Mouse (Mus musculus): ENCODE results near the gene Atp2a2. TPM values are rescaled to one million over a fixed set of nuclear protein-coding genes. Genes with fewer than 3 reads are reported as not detected.
"Not testable (repeated sequence)": the region's sequence is repeated elsewhere in the genome, so short reads cannot be mapped to it uniquely, and the experiment has no call there.

Atp2a2 gene
- total RNA-seq, 2 experiments from 2014 or later = 447 to 563 TPM

GRCm38 (mm10) chr5:122498046-122498445 lies 4.0 kb downstream of the Atp2a2 start:
- DNase-seq (ENCODE audit: low spot score) = no peak

- DNase-seq (ENCODE audit: low spot score) = no peak
These were observed 5.0 kb downstream of the Atp2a2 start for GRCm38 (mm10) chr5:122496990-122497389.

GRCm38 (mm10) chr5:122494449-122494848 lies 7.6 kb downstream of the Atp2a2 start:
- peak; percentile 41 for DNase-seq (ENCODE audit: low spot score)

- DNase-seq (ENCODE audit: low spot score) = no peak
These were observed 9.0 kb downstream of the Atp2a2 start for GRCm38 (mm10) chr5:122493035-122493434.

GRCm38 (mm10) chr5:122491385-122491784 lies 10.6 kb downstream of the Atp2a2 start:
- DNase-seq (ENCODE audit: low spot score) = no peak

- no peak for DNase-seq (ENCODE audit: low spot score)
These were observed 11.9 kb downstream of the Atp2a2 start for GRCm38 (mm10) chr5:122490148-122490547.

GRCm38 (mm10) chr5:122487825-122488224 lies 14.2 kb downstream of the Atp2a2 start:
- no peak for DNase-seq (ENCODE audit: low spot score)

GRCm38 (mm10) chr5:122486243-122486642 lies 15.8 kb downstream of the Atp2a2 start:
- DNase-seq (ENCODE audit: low spot score) = not testable (repeated sequence)

- no peak for DNase-seq (ENCODE audit: low spot score)
These were observed 19.2 kb downstream of the Atp2a2 start for GRCm38 (mm10) chr5:122482733-122483391.

GRCm38 (mm10) chr5:122481844-122482243 lies 20.2 kb downstream of the Atp2a2 start:
- DNase-seq (ENCODE audit: low spot score) = peak; percentile 30

GRCm38 (mm10) chr5:122479131-122479530 lies 22.9 kb downstream of the Atp2a2 start:
- no peak for DNase-seq (ENCODE audit: low spot score)

- no peak for DNase-seq (ENCODE audit: low spot score)
These were observed 24.5 kb downstream of the Atp2a2 start for GRCm38 (mm10) chr5:122477492-122477891.

GRCm38 (mm10) chr5:122476078-122476477 lies 25.9 kb downstream of the Atp2a2 start:
- no peak for DNase-seq (ENCODE audit: low spot score)

GRCm38 (mm10) chr5:122474643-122475363 lies 27.2 kb downstream of the Atp2a2 start:
- DNase-seq (ENCODE audit: low spot score) = no peak

- DNase-seq (ENCODE audit: low spot score) = no peak
These were observed 30.4 kb downstream of the Atp2a2 start for GRCm38 (mm10) chr5:122471658-122472057.

GRCm38 (mm10) chr5:122461431-122461830 lies 40.6 kb downstream of the Atp2a2 start:
- no peak for DNase-seq (ENCODE audit: low spot score)

- DNase-seq (ENCODE audit: low spot score) = no peak
These were observed 41.4 kb downstream of the Atp2a2 start for GRCm38 (mm10) chr5:122460656-122461055.

GRCm38 (mm10) chr5:122459335-122459734 lies 42.7 kb downstream of the Atp2a2 start:
- DNase-seq (ENCODE audit: low spot score) = no peak

- no peak for DNase-seq (ENCODE audit: low spot score)
These were observed 44.0 kb downstream of the Atp2a2 start for GRCm38 (mm10) chr5:122458066-122458465.

- not testable (repeated sequence) for DNase-seq (ENCODE audit: low spot score)
These were observed 45.0 kb downstream of the Atp2a2 start for GRCm38 (mm10) chr5:122457054-122457453.

- DNase-seq (ENCODE audit: low spot score) = no peak
These were observed 46.4 kb downstream of the Atp2a2 start for GRCm38 (mm10) chr5:122455584-122455983.

- no peak for DNase-seq (ENCODE audit: low spot score)
These were observed 47.1 kb downstream of the Atp2a2 start for GRCm38 (mm10) chr5:122454883-122455282.

GRCm38 (mm10) chr5:122454442-122454841 lies 47.6 kb downstream of the Atp2a2 start:
- no peak for DNase-seq (ENCODE audit: low spot score)
